Mouse (Mus musculus): ENCODE results near the gene Slc5a10. TPM values are rescaled to one million over a fixed set of nuclear protein-coding genes. Genes with fewer than 3 reads are reported as not detected.

The Slc5a10 gene
- polyA plus RNA-seq, 1 experiment from 2014 or later = not detected

DNA sequence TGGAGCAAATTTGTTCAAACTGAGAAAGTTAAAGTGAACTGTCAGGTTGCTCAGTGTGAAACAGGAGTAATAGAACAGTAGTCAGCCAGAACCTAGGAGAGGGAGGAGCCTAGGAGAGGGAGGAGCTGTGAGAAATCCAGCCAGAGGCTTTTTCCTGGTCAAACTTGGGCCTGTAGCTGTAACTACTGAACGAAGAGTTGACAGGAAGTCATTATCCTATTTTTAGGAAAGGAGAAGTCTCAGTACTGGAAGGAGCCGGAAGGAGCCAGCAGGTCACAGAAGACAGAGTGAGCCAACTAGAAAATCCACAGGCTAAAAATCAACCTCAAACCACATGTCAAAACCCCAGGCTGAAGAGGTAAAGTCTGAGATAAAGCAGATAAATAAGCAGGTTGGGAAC lies 7.4 kb upstream of the Slc5a10 start:
- H3K4me1 ChIP-seq = no peaks in the 10 kb centered on the region; the same call in 1 of the 2 replicates
- WGBS = 92% methylated on average over 2 of the region's 2 CpGs
- H3K27me3 ChIP-seq = no peaks in the 10 kb centered on the region
- no peak overlapping the region for H3K9ac ChIP-seq (replicated peaks)
- H3K27ac ChIP-seq (replicated peaks) = no peak overlapping the region
- H3K4me2 ChIP-seq (replicated peaks) = no peak overlapping the region
- peaks cover 63% of the 10 kb centered on the region for H3K36me3 ChIP-seq
- no peaks in the 10 kb centered on the region for H3K9me3 ChIP-seq
- ATAC-seq (ENCODE audit: low FRiP score, low read depth) = no peak
- H3K4me3 ChIP-seq = no peak overlapping the region

DNA sequence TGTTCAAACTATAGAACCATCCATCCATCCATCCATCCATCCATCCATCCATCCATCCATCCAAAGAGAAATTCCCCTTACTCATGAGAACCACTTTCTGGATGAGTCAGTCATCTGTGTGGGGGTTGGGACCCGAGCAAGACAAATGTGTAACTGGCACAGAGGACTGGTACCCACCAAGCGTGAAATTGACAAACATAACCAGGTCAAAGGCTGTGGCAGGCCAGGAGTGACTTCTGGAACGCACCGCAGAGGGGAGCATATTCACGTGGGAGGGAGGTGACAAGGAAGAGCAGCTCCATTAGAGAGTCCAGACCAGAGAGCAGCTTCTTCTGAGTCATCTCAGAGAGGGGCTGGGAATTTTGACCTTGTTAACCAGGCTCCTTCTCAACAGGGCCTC lies 1.5 kb upstream of the Slc5a10 start:
- Histone ChIP-seq H3K4me3 (no peak overlapping the region), H3K9ac (replicated peaks) (no peak overlapping the region), H3K9me3 (no peaks in the 10 kb centered on the region), H3K4me1 (no peaks in the 10 kb centered on the region; the same call in 1 of the 2 replicates), H3K36me3 (peaks cover 12% of the 10 kb centered on the region), H3K4me2 (replicated peaks) (no peak overlapping the region), H3K27me3 (no peaks in the 10 kb centered on the region), H3K27ac (replicated peaks) (no peak overlapping the region)
- ATAC-seq (ENCODE audit: low FRiP score, low read depth) = no peak
- 79% methylated on average over 5 of the region's 5 CpGs for WGBS

DNA sequence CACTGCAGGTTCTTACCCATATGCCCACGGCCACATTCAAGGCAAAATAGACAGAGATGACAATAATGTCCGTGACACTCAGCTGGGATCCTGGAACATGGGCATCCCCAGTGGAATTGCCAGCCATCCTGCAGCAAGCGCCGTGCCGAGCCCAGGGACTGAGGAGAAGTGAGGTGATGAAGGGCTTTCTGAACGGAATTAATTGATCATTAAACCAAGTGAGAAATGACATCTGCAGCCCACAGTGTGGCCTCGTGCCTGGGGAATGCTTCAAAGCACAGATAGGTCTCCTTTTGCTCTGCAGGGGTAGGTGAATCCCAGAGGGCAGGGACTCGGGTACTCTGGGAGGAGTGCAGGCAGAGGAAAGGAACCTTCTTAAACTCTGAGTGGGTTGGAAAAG lies 800 bp downstream of the Slc5a10 start:
- Histone ChIP-seq H3K4me2 (replicated peaks) (no peak overlapping the region), H3K9me3 (no peaks in the 10 kb centered on the region), H3K36me3 (no peaks in the 10 kb centered on the region), H3K27ac (replicated peaks) (no peak overlapping the region), H3K4me1 (no peaks in the 10 kb centered on the region), H3K4me3 (no peak overlapping the region), H3K9ac (replicated peaks) (no peak overlapping the region), H3K27me3 (no peaks in the 10 kb centered on the region)
- ATAC-seq (ENCODE audit: low FRiP score, low read depth) = no peak
- WGBS = 73% methylated on average over 8 of the region's 8 CpGs

DNA sequence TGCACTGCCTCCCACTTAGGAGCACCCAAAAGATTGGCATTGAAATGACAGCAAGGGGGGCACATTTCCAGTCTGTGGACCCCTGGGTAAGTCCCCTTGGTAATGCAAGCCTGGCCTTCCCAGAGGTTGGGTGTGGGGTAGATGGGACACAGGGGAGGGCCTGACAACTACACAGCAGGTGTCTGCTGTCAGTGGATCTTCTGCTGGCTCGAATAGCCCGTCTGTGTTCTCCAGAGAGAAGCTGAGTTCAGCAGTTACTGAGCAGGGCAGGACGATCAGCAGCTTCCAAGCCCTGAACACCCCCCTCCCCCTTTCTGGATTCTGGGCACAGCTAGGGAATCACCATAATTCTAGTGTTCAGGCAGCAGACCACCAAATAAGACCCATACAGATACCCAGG lies 1.2 kb downstream of the Slc5a10 start:
- Histone ChIP-seq H3K4me1 (no peaks in the 10 kb centered on the region), H3K27ac (replicated peaks) (no peak overlapping the region), H3K27me3 (no peaks in the 10 kb centered on the region), H3K9me3 (no peaks in the 10 kb centered on the region), H3K4me3 (no peak overlapping the region), H3K4me2 (replicated peaks) (no peak overlapping the region), H3K36me3 (no peaks in the 10 kb centered on the region), H3K9ac (replicated peaks) (no peak overlapping the region)
- WGBS = 65% methylated on average over 3 of the region's 3 CpGs
- ATAC-seq (ENCODE audit: low FRiP score, low read depth) = no peak

DNA sequence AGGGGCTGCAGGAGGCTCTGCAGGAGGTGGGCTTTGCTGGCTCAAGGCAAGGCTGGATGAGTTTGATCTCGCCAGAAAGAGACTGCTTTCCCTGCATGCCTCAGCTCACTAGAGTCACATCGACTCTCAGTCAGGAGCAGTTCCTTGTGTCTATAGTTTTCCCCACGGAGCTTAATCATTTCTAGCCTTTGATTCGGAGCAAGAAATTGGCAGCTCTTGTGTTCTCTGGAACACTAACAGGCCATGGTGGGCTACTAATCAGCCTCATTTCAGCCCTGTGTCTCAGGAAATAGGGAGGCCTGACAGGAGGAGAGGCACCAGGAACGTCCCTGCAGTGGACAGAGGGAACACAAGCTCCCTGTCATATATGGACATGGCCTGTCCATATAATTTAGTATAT lies 2.6 kb downstream of the Slc5a10 start:
- ATAC-seq (ENCODE audit: low FRiP score, low read depth) = no peak
- no peak overlapping the region for H3K27ac ChIP-seq (replicated peaks)
- H3K4me1 ChIP-seq = no peaks in the 10 kb centered on the region
- H3K4me3 ChIP-seq = no peak overlapping the region
- WGBS = 64% methylated on average over 5 of the region's 5 CpGs
- H3K9me3 ChIP-seq = no peaks in the 10 kb centered on the region
- H3K36me3 ChIP-seq = no peaks in the 10 kb centered on the region
- peaks cover 8% of the 10 kb centered on the region for H3K27me3 ChIP-seq
- no peak overlapping the region for H3K4me2 ChIP-seq (replicated peaks)
- H3K9ac ChIP-seq (replicated peaks) = no peak overlapping the region

DNA sequence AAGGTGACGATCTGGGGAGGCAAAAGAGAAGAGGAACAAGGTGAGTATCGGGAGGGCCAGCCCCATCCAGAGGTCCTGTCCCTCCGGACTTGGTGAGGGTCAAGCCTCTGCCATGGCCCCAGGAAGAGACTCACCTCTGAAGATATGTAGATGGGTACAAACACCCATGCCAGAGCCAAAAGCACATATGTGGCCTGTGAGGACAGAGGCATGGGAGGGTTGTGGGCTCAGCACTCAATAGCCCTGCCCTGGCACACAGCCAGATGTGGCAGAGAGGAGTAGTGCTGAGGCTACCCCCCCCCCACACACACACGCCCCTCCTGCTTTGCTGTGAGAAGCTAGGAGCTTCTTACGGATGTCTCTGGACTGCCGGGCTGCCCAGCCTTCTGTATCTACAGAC lies 5.5 kb downstream of the Slc5a10 start:
- H3K9ac ChIP-seq (replicated peaks) = no peak overlapping the region
- no peak overlapping the region for H3K27ac ChIP-seq (replicated peaks)
- no peak overlapping the region for H3K4me2 ChIP-seq (replicated peaks)
- ATAC-seq (ENCODE audit: low FRiP score, low read depth) = no peak
- no peaks in the 10 kb centered on the region for H3K36me3 ChIP-seq
- H3K9me3 ChIP-seq = no peaks in the 10 kb centered on the region
- H3K4me3 ChIP-seq = no peak overlapping the region
- peaks cover 8% of the 10 kb centered on the region for H3K27me3 ChIP-seq
- 74% methylated on average over 6 of the region's 6 CpGs for WGBS
- no peaks in the 10 kb centered on the region for H3K4me1 ChIP-seq

DNA sequence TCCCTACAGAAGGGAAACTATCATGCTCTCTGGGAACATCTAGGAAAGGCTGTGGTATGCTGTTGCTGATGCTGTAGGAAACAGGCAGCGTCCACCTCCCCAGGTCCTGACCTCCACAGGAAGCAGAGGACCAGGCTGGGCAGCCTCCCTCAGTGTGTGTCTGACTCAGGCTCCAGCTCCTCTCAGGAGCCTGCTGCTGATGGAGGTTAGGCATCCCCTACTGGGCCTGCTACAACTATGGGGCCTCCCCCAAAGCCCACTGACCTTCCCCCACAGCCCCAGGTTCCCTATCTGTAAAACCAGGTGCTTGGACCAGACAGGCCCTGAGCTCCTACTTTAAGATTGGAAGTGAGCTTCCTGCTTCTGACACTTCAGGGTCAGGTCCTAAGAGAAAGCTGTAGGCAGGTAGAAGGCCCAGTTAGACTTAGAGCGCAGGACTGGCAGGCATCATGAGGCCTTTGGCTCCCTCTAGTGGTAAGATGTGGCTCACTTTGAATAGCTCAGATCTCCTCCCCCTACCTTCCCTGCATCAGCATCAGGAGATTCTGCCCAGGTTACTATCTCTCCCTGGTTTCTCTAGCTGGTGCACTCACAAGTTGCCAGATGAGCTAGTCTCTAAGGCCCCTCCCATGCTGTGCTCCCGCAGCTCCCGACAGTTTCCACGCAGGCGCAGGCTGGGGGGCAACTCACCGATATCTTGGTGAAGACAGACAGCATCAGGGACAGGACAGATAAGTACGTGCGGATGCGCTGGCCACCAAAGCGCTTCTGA lies 6.1 kb downstream of the Slc5a10 start:
- Histone ChIP-seq H3K27ac (replicated peaks) (no peak overlapping the region), H3K4me2 (replicated peaks) (no peak overlapping the region), H3K36me3 (no peaks in the 10 kb centered on the region), H3K4me3 (no peak overlapping the region), H3K9ac (replicated peaks) (no peak overlapping the region), H3K9me3 (no peaks in the 10 kb centered on the region), H3K27me3 (peaks cover 8% of the 10 kb centered on the region), H3K4me1 (no peaks in the 10 kb centered on the region)
- WGBS = 45% methylated on average over 11 of the region's 11 CpGs
- ATAC-seq (ENCODE audit: low FRiP score, low read depth) = peak; percentile 30; the same call in 1 of the 2 replicates

DNA sequence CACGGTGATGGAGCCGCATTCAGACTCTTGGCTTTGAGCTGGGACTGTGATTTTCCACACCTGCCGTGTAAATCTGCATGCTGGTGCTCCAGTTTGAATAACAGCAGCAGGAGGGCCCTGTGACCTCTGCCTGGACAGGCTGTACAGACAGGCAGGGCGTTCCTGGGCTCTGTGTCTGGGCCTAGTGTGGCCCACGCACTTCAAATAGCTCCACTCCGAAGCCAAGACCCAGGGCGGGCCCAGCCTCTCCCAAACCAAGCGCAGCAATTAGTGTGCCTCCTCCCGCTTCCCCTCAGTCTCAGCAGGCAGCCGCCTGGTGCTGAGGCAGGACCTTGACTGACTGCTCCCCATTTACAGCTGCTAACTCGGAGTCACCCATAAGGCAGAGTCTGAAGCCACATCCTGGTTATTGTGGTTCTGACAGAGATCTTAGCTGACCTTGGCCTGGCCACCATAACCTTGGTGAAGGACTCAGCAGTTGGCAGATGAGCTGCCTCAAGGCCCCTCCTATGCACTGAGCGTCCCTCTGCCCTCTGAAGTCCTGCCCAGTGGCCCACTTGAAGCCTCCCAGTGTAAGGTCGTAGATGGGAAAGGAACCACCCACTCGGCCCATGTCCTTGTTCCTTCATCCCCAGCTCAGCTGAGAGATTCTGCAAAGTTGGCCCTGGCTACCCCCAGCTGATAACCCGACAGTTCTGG lies 7.3 kb downstream of the Slc5a10 start:
- no peaks in the 10 kb centered on the region for H3K9me3 ChIP-seq
- H3K27me3 ChIP-seq = peaks cover 8% of the 10 kb centered on the region
- no peak overlapping the region for H3K27ac ChIP-seq (replicated peaks)
- 59% methylated on average over 15 of the region's 15 CpGs for WGBS
- no peaks in the 10 kb centered on the region for H3K4me1 ChIP-seq
- no peak overlapping the region for H3K4me3 ChIP-seq
- H3K4me2 ChIP-seq (replicated peaks) = no peak overlapping the region
- no peak for ATAC-seq (ENCODE audit: low FRiP score, low read depth)
- no peak overlapping the region for H3K9ac ChIP-seq (replicated peaks)
- no peaks in the 10 kb centered on the region for H3K36me3 ChIP-seq

DNA sequence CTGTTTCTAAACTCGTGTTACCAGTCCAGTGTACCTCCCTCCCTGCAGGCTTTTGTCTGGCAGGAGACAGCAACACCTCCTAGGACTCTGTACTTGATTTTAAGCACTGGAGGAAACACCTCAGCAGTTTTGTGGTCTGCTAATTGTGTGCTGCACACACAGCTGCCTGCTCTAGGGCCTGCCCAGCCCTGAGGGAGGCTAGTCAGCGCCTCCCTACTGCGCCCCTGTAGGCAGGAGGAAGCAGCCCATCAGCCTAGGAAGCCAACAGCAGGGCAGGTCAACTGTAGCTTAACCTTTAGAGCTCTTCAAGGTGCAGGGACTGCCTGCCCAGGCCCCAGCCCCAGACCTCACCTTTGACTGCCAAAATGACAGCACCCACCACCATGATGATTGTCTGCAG lies 11.7 kb downstream of the Slc5a10 start:
- H3K9me3 ChIP-seq = no peaks in the 10 kb centered on the region
- WGBS = 69% methylated on average over 3 of the region's 3 CpGs
- no peak overlapping the region for H3K27ac ChIP-seq (replicated peaks)
- H3K36me3 ChIP-seq = no peaks in the 10 kb centered on the region
- no peak overlapping the region for H3K4me3 ChIP-seq
- ATAC-seq (ENCODE audit: low FRiP score, low read depth) = no peak
- no peak overlapping the region for H3K4me2 ChIP-seq (replicated peaks)
- no peaks in the 10 kb centered on the region for H3K4me1 ChIP-seq
- H3K27me3 ChIP-seq = peaks cover 3% of the 10 kb centered on the region; the same call in 1 of the 2 replicates
- no peak overlapping the region for H3K9ac ChIP-seq (replicated peaks)

DNA sequence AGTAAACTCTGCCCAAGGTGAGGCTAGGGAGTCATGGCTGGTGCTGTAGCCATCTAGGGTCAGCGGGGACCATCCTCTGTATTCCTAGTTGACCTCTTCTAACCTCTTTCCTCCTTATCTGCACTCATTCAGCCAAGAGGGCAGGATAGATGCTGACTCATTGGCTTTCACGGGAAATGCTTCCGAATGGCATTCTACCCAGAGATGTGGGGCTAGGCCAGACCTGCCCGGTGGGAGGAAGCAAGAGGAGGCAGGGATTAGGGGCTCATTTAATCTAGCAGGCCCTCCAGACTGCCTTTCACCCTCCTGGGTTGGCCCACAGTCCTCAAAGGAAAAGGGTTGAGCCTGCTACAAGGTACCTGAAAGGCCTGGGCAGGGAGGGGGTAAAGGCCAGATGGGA lies 14.4 kb downstream of the Slc5a10 start:
- Histone ChIP-seq H3K4me2 (replicated peaks) (no peak overlapping the region), H3K9ac (replicated peaks) (no peak overlapping the region), H3K4me1 (peaks cover 7% of the 10 kb centered on the region), H3K27ac (replicated peaks) (no peak overlapping the region), H3K4me3 (no peak overlapping the region), H3K27me3 (no peaks in the 10 kb centered on the region; the same call in 1 of the 2 replicates), H3K36me3 (no peaks in the 10 kb centered on the region), H3K9me3 (no peaks in the 10 kb centered on the region)
- WGBS = 62% methylated on average over 4 of the region's 4 CpGs
- ATAC-seq (ENCODE audit: low FRiP score, low read depth) = no peak

DNA sequence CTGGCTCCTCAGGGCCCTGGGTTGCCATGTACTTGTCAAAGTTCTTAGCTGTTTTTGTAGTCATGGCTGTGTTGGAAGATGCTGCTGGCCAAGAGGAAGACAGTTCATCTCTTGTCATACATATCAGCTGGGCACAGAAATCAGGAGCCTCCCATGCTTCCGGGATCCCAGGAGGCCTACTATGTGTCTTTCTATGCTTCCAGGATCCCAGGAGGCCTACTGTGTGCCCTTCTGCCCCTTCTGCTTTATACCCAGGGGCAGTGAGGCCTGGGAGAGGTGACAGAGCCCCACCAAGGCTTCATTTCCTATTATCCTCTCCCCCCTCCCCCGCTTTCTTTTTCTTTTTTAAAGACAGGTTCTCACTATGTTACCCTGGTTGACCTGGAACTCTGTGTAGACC lies 15.0 kb downstream of the Slc5a10 start:
- H3K27me3 ChIP-seq = no peaks in the 10 kb centered on the region; the same call in 1 of the 2 replicates
- H3K27ac ChIP-seq (replicated peaks) = no peak overlapping the region
- no peak for ATAC-seq (ENCODE audit: low FRiP score, low read depth)
- H3K4me2 ChIP-seq (replicated peaks) = no peak overlapping the region
- H3K9me3 ChIP-seq = no peaks in the 10 kb centered on the region
- no peaks in the 10 kb centered on the region for H3K36me3 ChIP-seq
- H3K4me3 ChIP-seq = no peak overlapping the region
- no peak overlapping the region for H3K9ac ChIP-seq (replicated peaks)
- 89% methylated on average over 2 of the region's 2 CpGs for WGBS
- H3K4me1 ChIP-seq = peaks cover 11% of the 10 kb centered on the region

DNA sequence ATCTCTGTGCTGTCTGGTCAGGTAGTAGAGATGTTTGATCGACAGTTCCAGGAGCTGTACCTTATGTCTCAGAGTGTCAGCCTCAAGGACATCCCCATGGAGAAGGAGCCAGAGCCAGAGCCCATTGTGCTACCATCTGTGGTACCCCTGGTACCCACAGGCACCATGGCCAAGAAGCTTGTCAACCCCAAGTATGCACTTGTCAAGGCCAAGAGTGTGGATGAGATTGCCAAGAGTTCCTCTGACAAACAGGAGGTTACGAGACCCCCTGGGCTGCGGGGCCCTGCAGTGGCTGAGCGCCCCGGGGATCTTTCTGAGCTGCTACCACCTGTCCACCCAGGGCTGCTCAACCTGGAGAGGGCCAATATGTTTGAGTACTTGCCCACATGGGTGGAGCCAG lies 18.1 kb downstream of the Slc5a10 start:
- WGBS = 95% methylated on average over 5 of the region's 5 CpGs
- ATAC-seq (ENCODE audit: low FRiP score, low read depth) = no peak
- Histone ChIP-seq H3K4me2 (replicated peaks) (no peak overlapping the region), H3K27me3 (no peaks in the 10 kb centered on the region), H3K27ac (replicated peaks) (no peak overlapping the region), H3K9ac (replicated peaks) (no peak overlapping the region), H3K4me3 (no peak overlapping the region), H3K4me1 (peaks cover 17% of the 10 kb centered on the region), H3K9me3 (no peaks in the 10 kb centered on the region), H3K36me3 (no peaks in the 10 kb centered on the region)

All from midbrain, embryonic 12.5 days (tissue).